Comparison of ENCODE assay signal across 12 mouse cellular contexts in genomic region chr9:50803055-50803671, GRCm38 (mm10). TPM values are rescaled to one million over a fixed set of nuclear protein-coding genes. Genes with fewer than 3 reads are reported as not detected.
DNase-seq lines count a peak whose midpoint lies in the region; ATAC-seq and TF ChIP-seq lines count a peak whose summit lies in the region.
"Had no signal": no experiment of that assay in that cellular context is flagged by ENCODE, and none has a peak within 500 bp of the region (broad histone marks: within the 10 kb centered on the region; RNA-seq: fewer than 3 reads in every experiment).

No protein-coding gene starts in this region.

- H3K9ac ChIP-seq in intestine, embryonic 16.5 days (ENCODE audit: low read depth, low read length): no peak overlapping the region
- no peak overlapping the region for H3K9ac ChIP-seq in forebrain, embryonic 15.5 days (replicated peaks)
- H3K9ac ChIP-seq: heart, embryonic 15.5 days had no signal

- H3K4me2 ChIP-seq in intestine, embryonic 16.5 days (ENCODE audit: low read depth, low read length): no peak overlapping the region
- H3K4me2 ChIP-seq in forebrain, embryonic 15.5 days (replicated peaks): no peak overlapping the region
- H3K4me2 ChIP-seq: heart, embryonic 15.5 days had no signal

- WGBS in intestine, embryonic 16.5 days: 82% methylated on average over 7 of the region's 7 CpGs
- WGBS in spleen, adult 2 months: 90% methylated on average over 7 of the region's 7 CpGs
- 88% methylated on average over 7 of the region's 7 CpGs for WGBS in forebrain, embryonic 15.5 days

- H3K4me3 ChIP-seq in G1E (ENCODE audit: low read depth, low read length): peak overlapping the region; percentile 7; the same call in 1 of the 2 replicates
- no peak overlapping the region for H3K4me3 ChIP-seq in intestine, embryonic 16.5 days (ENCODE audit: low read length)
- H3K4me3 ChIP-seq in spleen, adult 2 months (ENCODE audit: extremely low read depth, insufficient read depth, insufficient read length): no peak overlapping the region
- H3K4me3 ChIP-seq in forebrain, embryonic 15.5 days: no peak overlapping the region
- H3K4me3 ChIP-seq: heart, embryonic 15.5 days had no signal

- no peak overlapping the region for H3K27ac ChIP-seq in intestine, embryonic 16.5 days (ENCODE audit: low read length)
- peak overlapping the region; percentile 59; the same call in 1 of the 2 replicates for H3K27ac ChIP-seq in spleen, adult 2 months (ENCODE audit: insufficient read depth, low read length)
- no peak overlapping the region for H3K27ac ChIP-seq in forebrain, embryonic 15.5 days (replicated peaks)
- H3K27ac ChIP-seq: heart, embryonic 15.5 days had no signal

- peak; percentile 90 for DNase-seq in heart, adult 11 months
- DNase-seq in heart, adult 8-10 months (ENCODE audit: low spot score): no peak
- DNase-seq in G1E (ENCODE audit: low spot score): no peak
- DNase-seq in spleen, adult 2 months (ENCODE audit: low read depth in 1 of 2, low spot score in 2 of 2): no peak
- no peak for DNase-seq in cerebellum, adult 8-10 months
- DNase-seq in left cerebral cortex, postnatal 36 days (ENCODE audit: low spot score in 2 of 2): no peak
- DNase-seq: cerebellum, postnatal 36 days; kidney, postnatal 36 days; midbrain, embryonic 14.5 days had no signal

- H3K36me3 ChIP-seq in G1E (replicated peaks): peaks cover 96% of the 10 kb centered on the region
- H3K36me3 ChIP-seq in intestine, embryonic 16.5 days (ENCODE audit: control insufficient read depth, insufficient read depth, low read length): peaks cover 8% of the 10 kb centered on the region; the same call in 1 of the 2 replicates
- peaks cover 15% of the 10 kb centered on the region for H3K36me3 ChIP-seq in spleen, adult 2 months (ENCODE audit: control insufficient read depth, insufficient read depth, low read length)
- peaks cover 37% of the 10 kb centered on the region for H3K36me3 ChIP-seq in forebrain, embryonic 15.5 days

- ATAC-seq in G1E (ENCODE audit: extremely low read depth, insufficient number of reproducible peaks, low FRiP score, poor library complexity, severe bottlenecking): peak; percentile 28; the same call in 1 of the 2 replicates
- ATAC-seq in intestine, embryonic 16.5 days: peak; percentile 82
- no peak for ATAC-seq in forebrain, embryonic 15.5 days (replicated peaks)

- intact Hi-C loops in left cerebral cortex, postnatal 36 days (cut with DNase I): no loop called here

- no peak for TF ChIP-seq CTCF in G1E (IDR thresholded peaks at IDR 0.05; ENCODE audit: low read depth, low read length)
- TF ChIP-seq CTCF in spleen, adult 2 months (IDR thresholded peaks at IDR 0.05; ENCODE audit: extremely low read depth, insufficient read depth, insufficient read length, insufficient replicate concordance): no peak

- peaks cover 26% of the 10 kb centered on the region for H3K4me1 ChIP-seq in G1E (ENCODE audit: insufficient read depth, low read depth, low read length)
- no peaks in the 10 kb centered on the region for H3K4me1 ChIP-seq in intestine, embryonic 16.5 days (ENCODE audit: control insufficient read depth, insufficient read depth, low read length)
- H3K4me1 ChIP-seq in spleen, adult 2 months (ENCODE audit: control insufficient read depth, insufficient read depth, insufficient read length): no peaks in the 10 kb centered on the region
- H3K4me1 ChIP-seq in forebrain, embryonic 15.5 days: 0 out of 2 replicates have a peak, but pooled peaks cover 4% of the 10 kb centered on the region
- H3K4me1 ChIP-seq: heart, embryonic 15.5 days had no signal

- no peaks in the 10 kb centered on the region for H3K9me3 ChIP-seq in G1E (replicated peaks)
- H3K9me3 ChIP-seq in intestine, embryonic 16.5 days (ENCODE audit: control insufficient read depth, low read length): no peaks in the 10 kb centered on the region
- H3K9me3 ChIP-seq in forebrain, embryonic 15.5 days: no peaks in the 10 kb centered on the region
- H3K9me3 ChIP-seq: heart, embryonic 15.5 days had no signal

- no peaks in the 10 kb centered on the region for H3K27me3 ChIP-seq in G1E (ENCODE audit: insufficient read depth, low read length)
- H3K27me3 ChIP-seq in intestine, embryonic 16.5 days (replicated peaks; ENCODE audit: control insufficient read depth, insufficient read depth, low read length): no peaks in the 10 kb centered on the region
- H3K27me3 ChIP-seq in spleen, adult 2 months (ENCODE audit: control insufficient read depth, insufficient read depth, low read length): no peaks in the 10 kb centered on the region
- no peaks in the 10 kb centered on the region for H3K27me3 ChIP-seq in forebrain, embryonic 15.5 days
- H3K27me3 ChIP-seq: heart, embryonic 15.5 days had no signal

- no peak for TF ChIP-seq POLR2A in spleen, adult 2 months (IDR thresholded peaks at IDR 0.05; ENCODE audit: low read depth, low read length)

RNA-seq across cellular contexts. Expression of gene 1110032A03Rik, which starts 27.8 kb away (rescaled TPM):
- total RNA-seq in heart, adult 8-10 months (2022): 10 to 100 TPM; 12.0 to 15.6 (median 13.6) TPM
- total RNA-seq in G1E (2014; fragmentation: Nextera tagmentation): 59.2 and 70.6 TPM in 2 replicates
- 23.1 and 23.5 TPM in 2 replicates for total RNA-seq in G1E (2017)
- 1.2 and 2.0 TPM in 2 replicates for polyA plus RNA-seq in G1E (2012)
- polyA plus RNA-seq in intestine, embryonic 16.5 days (2015; fragmentation: Nextera tagmentation; extraction: Ambion mirVana): 28.9 and 33.0 TPM in 2 replicates
- polyA plus RNA-seq in spleen, adult 2 months (2012; rRNA removed): 9.2 and 10.5 TPM in 2 replicates
- 10 to 100 TPM; 35.2 to 37.2 TPM for total RNA-seq in left cerebral cortex, postnatal 36 days (2021)
- polyA plus RNA-seq in forebrain, embryonic 15.5 days (2015; fragmentation: Nextera tagmentation; extraction: Ambion mirVana): 46.5 and 55.9 TPM in 2 replicates

RNA-seq across cellular contexts. Expression of gene Alg9, which starts 28.3 kb away (rescaled TPM):
- 10 to 100 TPM in 3 of 4 experiments, 1 to 10 TPM in 1; 8.2 to 12.5 (median 11.4) TPM for total RNA-seq in heart, adult 8-10 months (2022)
- 29.3 and 35.3 TPM in 2 replicates for total RNA-seq in G1E (2014; fragmentation: Nextera tagmentation)
- total RNA-seq in G1E (2017): 20.6 and 21.9 TPM in 2 replicates
- polyA plus RNA-seq in G1E (2012): 14.8 and 18.0 TPM in 2 replicates
- 39.1 and 42.9 TPM in 2 replicates for polyA plus RNA-seq in intestine, embryonic 16.5 days (2015; fragmentation: Nextera tagmentation; extraction: Ambion mirVana)
- polyA plus RNA-seq in spleen, adult 2 months (2012; rRNA removed): 10.4 and 12.3 TPM in 2 replicates
- 10 to 100 TPM; 24.3 to 26.0 TPM for total RNA-seq in left cerebral cortex, postnatal 36 days (2021)
- polyA plus RNA-seq in forebrain, embryonic 15.5 days (2015; fragmentation: Nextera tagmentation; extraction: Ambion mirVana): 48.3 and 50.3 TPM in 2 replicates

RNA-seq across cellular contexts. Expression of gene Fdxacb1, which starts 35.1 kb away (rescaled TPM):
- 1 to 10 TPM; 4.9 to 6.9 (median 5.1) TPM for total RNA-seq in heart, adult 8-10 months (2022)
- total RNA-seq in G1E (2014; fragmentation: Nextera tagmentation) (6.4 and 13.3 TPM in 2 replicates), G1E (2017) (9.1 and 9.2 TPM in 2 replicates)
- polyA plus RNA-seq in G1E (2012): 1.0 and 1.7 TPM in 2 replicates
- polyA plus RNA-seq in intestine, embryonic 16.5 days (2015; fragmentation: Nextera tagmentation; extraction: Ambion mirVana): 12.6 and 13.0 TPM in 2 replicates
- 2.6 and 3.2 TPM in 2 replicates for polyA plus RNA-seq in spleen, adult 2 months (2012; rRNA removed)
- 1 to 10 TPM; 4.4 to 6.0 TPM for total RNA-seq in left cerebral cortex, postnatal 36 days (2021)
- polyA plus RNA-seq in forebrain, embryonic 15.5 days (2015; fragmentation: Nextera tagmentation; extraction: Ambion mirVana): 10.9 and 11.0 TPM in 2 replicates

RNA-seq across cellular contexts. Expression of gene Ppp2r1b, which starts 41.9 kb away (rescaled TPM):
- 10 to 100 TPM in 2 of 4 experiments, 1 to 10 TPM in 2; 6.5 to 11.8 (median 9.8) TPM for total RNA-seq in heart, adult 8-10 months (2022)
- 57.7 and 68.7 TPM in 2 replicates for total RNA-seq in G1E (2014; fragmentation: Nextera tagmentation)
- 82.9 and 93.0 TPM in 2 replicates for total RNA-seq in G1E (2017)
- 18.9 and 21.3 TPM in 2 replicates for polyA plus RNA-seq in G1E (2012)
- polyA plus RNA-seq in intestine, embryonic 16.5 days (2015; fragmentation: Nextera tagmentation; extraction: Ambion mirVana): 58.5 and 63.9 TPM in 2 replicates
- 8.6 and 10.2 TPM in 2 replicates for polyA plus RNA-seq in spleen, adult 2 months (2012; rRNA removed)
- total RNA-seq in left cerebral cortex, postnatal 36 days (2021): 10 to 100 TPM; 13.6 to 15.4 TPM
- polyA plus RNA-seq in forebrain, embryonic 15.5 days (2015; fragmentation: Nextera tagmentation; extraction: Ambion mirVana): 89.6 and 95.9 TPM in 2 replicates

RNA-seq across cellular contexts. Expression of gene Hspb2, which starts 51.0 kb away (rescaled TPM):
- total RNA-seq in heart, adult 8-10 months (2022): 100 to 1,000 TPM; 150 to 156 (median 152) TPM
- total RNA-seq in G1E (2014; fragmentation: Nextera tagmentation) (not detected in 2 replicates), G1E (2017) (not detected in 2 replicates)
- polyA plus RNA-seq in G1E (2012): not detected in 2 replicates
- polyA plus RNA-seq in intestine, embryonic 16.5 days (2015; fragmentation: Nextera tagmentation; extraction: Ambion mirVana): 5.0 TPM in 2 replicates
- polyA plus RNA-seq in spleen, adult 2 months (2012; rRNA removed): 5.4 and 6.0 TPM in 2 replicates
- 1 to 10 TPM; 1.2 to 2.4 TPM for total RNA-seq in left cerebral cortex, postnatal 36 days (2021)
- polyA plus RNA-seq in forebrain, embryonic 15.5 days (2015; fragmentation: Nextera tagmentation; extraction: Ambion mirVana): 1.4 TPM in 1 of 2 replicates, not detected in the other
